Mouse (Mus musculus) cerebellum, adult 2 months (tissue): Measurements from ENCODE around the gene Slc39a7.

Experiments
- CTCF ChIP-seq: fragments of 200-500 bp; IDR thresholded peaks from 2 replicates; pipeline ENCODE4 v1.5.1; 2011; ENCODE audit warnings: low read depth, mild to moderate bottlenecking, control low read depth, low read length, moderate library complexity, borderline replicate concordance; ENCODE audit not compliant: insufficient read depth
- POLR2A ChIP-seq: fragments of 200-500 bp; IDR thresholded peaks from 2 replicates; pipeline ENCODE4 v1.6.1; 2011; ENCODE audit warnings: low read length, control low read depth, borderline replicate concordance; ENCODE audit not compliant: insufficient read depth

- TF ChIP-seq CTCF (no peak), POLR2A (no peak)
Observed at GRCm38 (mm10) chr17:34006570-34006969, 24.9 kb downstream of the Slc39a7 start.
